ENCODE assay signal across 28 mouse cellular contexts in the genomic region with DNA sequence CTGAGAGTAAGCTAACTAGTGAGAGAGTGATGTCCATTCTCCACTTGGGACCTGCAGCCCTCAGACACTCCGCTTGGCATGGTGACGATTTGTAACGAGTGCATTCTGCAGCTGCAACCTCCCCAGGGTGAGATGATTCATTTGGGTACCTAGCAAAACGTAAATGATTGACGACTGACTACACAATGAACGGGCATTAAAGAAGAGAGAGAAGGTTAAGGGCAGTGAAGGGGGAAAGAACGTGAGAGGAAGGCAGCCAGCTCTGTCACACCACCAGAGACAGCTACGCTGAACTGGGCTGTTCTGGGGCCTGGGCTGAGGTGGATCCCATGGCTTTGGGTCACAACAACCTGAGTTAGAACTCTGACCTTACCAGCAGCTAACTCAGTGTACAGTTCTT.
DNase-seq lines count a peak whose midpoint lies in the region; ATAC-seq and TF ChIP-seq lines count a peak whose summit lies in the region.
"Had no signal": no experiment of that assay in that cellular context is flagged by ENCODE, and none has a peak within 500 bp of the region (broad histone marks: within the 10 kb centered on the region; RNA-seq: fewer than 3 reads in every experiment).

No protein-coding gene starts in this region.

- no peak for TF ChIP-seq POLR2A in heart, adult 2 months (IDR thresholded peaks at IDR 0.05; ENCODE audit: insufficient read depth, low read depth, low read length)

- H3K4me1 ChIP-seq in embryonic facial prominence, embryonic 12.5 days, result peaks cover 9% of the 10 kb centered on the region
- peaks cover 30% of the 10 kb centered on the region for H3K4me1 ChIP-seq in embryonic facial prominence, embryonic 10.5 days
- H3K4me1 ChIP-seq in heart, embryonic 11.5 days (ENCODE audit: control insufficient read depth, insufficient read depth, low read length), result peaks cover 59% of the 10 kb centered on the region
- peaks cover 18% of the 10 kb centered on the region for H3K4me1 ChIP-seq in heart, adult 2 months (ENCODE audit: control insufficient read depth, insufficient read depth, low read length)

- DNase-seq in embryonic facial prominence, embryonic 10.5 days (ENCODE audit: low spot score), result no peak
- DNase-seq in heart, adult 2 months, result no peak
- no peak for DNase-seq in layer of hippocampus, adult 2 months (ENCODE audit: low spot score in 2 of 2)
- no peak for DNase-seq in layer of hippocampus, postnatal 14 days (ENCODE audit: low spot score in 2 of 2)
- peak; percentile 25 for DNase-seq in NIH3T3 (ENCODE audit: low read depth)
- no peak for DNase-seq in left cerebral cortex, adult 18-20 months (ENCODE audit: low spot score in 2 of 2)
- DNase-seq: adrenal gland, postnatal 25 days; cerebellum, adult 11-12 months; cerebellum, adult 9-11 months; embryo, embryonic 11 days; kidney, adult 18-20 months; kidney, postnatal 36 days; layer of hippocampus, postnatal 36 days; liver, postnatal 0 days; lung, postnatal 36 days; right cerebral cortex, postnatal 4 days; thymus, adult 18-20 months; thymus, postnatal 36 days had no signal

- TF ChIP-seq CTCF in heart, adult 2 months (IDR thresholded peaks at IDR 0.05), result no peak
- no peak for TF ChIP-seq CTCF in layer of hippocampus, adult 2 months (conservative IDR thresholded peaks at IDR 0.05)

- intact Hi-C loops in heart, adult 2 months (cut with DNase I), result no loop called here

- H3K79me2 ChIP-seq in heart, adult 2 months (replicated peaks; ENCODE audit: control insufficient read depth, insufficient read depth, low read length), result no peaks in the 10 kb centered on the region

- peak overlapping the region; percentile 75; the same call in 1 of the 2 replicates for H3K27ac ChIP-seq in embryonic facial prominence, embryonic 12.5 days
- H3K27ac ChIP-seq in embryonic facial prominence, embryonic 10.5 days (replicated peaks), result no peak overlapping the region
- H3K27ac ChIP-seq in heart, embryonic 11.5 days (ENCODE audit: low read depth, low read length), result peak overlapping the region; percentile 15; the same call in 1 of the 2 replicates
- H3K27ac ChIP-seq in heart, adult 2 months, result no peak overlapping the region
- peak overlapping the region; percentile 91 for H3K27ac ChIP-seq in layer of hippocampus, adult 2 months
- H3K27ac ChIP-seq: forebrain, embryonic 13.5 days; midbrain, embryonic 13.5 days; stomach, postnatal 0 days had no signal

- no peak overlapping the region for H3K4me2 ChIP-seq in embryonic facial prominence, embryonic 12.5 days (replicated peaks)
- no peak overlapping the region for H3K4me2 ChIP-seq in heart, embryonic 11.5 days
- H3K4me2 ChIP-seq: forebrain, embryonic 13.5 days; kidney, embryonic 15.5 days; liver, embryonic 11.5 days; midbrain, embryonic 13.5 days; neural tube, embryonic 13.5 days had no signal

- H3K9ac ChIP-seq in embryonic facial prominence, embryonic 12.5 days, result no peak overlapping the region
- H3K9ac ChIP-seq in heart, embryonic 11.5 days (ENCODE audit: low read depth, low read length), result no peak overlapping the region
- no peak overlapping the region for H3K9ac ChIP-seq in heart, adult 2 months (ENCODE audit: low read depth, low read length)
- H3K9ac ChIP-seq: forebrain, embryonic 13.5 days; liver, postnatal 0 days; midbrain, embryonic 13.5 days; neural tube, embryonic 13.5 days had no signal

- no peak for ATAC-seq in embryonic facial prominence, embryonic 12.5 days (ENCODE audit: insufficient number of reproducible peaks, insufficient read depth, low FRiP score, low TSS enrichment)
- ATAC-seq in heart, embryonic 11.5 days (replicated peaks; ENCODE audit: insufficient number of reproducible peaks, low FRiP score, low TSS enrichment), result no peak
- ATAC-seq: forebrain, embryonic 13.5 days; hindbrain, embryonic 16.5 days; liver, postnatal 0 days; midbrain, embryonic 13.5 days had no signal

- H3K4me3 ChIP-seq in embryonic facial prominence, embryonic 12.5 days, result no peak overlapping the region
- no peak overlapping the region for H3K4me3 ChIP-seq in embryonic facial prominence, embryonic 10.5 days
- no peak overlapping the region for H3K4me3 ChIP-seq in heart, embryonic 11.5 days (ENCODE audit: low read depth, low read length)
- no peak overlapping the region for H3K4me3 ChIP-seq in heart, adult 2 months
- no peak overlapping the region for H3K4me3 ChIP-seq in layer of hippocampus, adult 2 months
- H3K4me3 ChIP-seq: erythroblast, embryonic 14.5 days; forebrain, embryonic 13.5 days; kidney, embryonic 15.5 days; midbrain, embryonic 13.5 days; neural tube, embryonic 13.5 days had no signal

- H3K36me3 ChIP-seq in embryonic facial prominence, embryonic 12.5 days, result 0 out of 2 replicates have a peak, but pooled peaks cover 3% of the 10 kb centered on the region
- H3K36me3 ChIP-seq in embryonic facial prominence, embryonic 10.5 days (replicated peaks), result no peaks in the 10 kb centered on the region
- H3K36me3 ChIP-seq in heart, embryonic 11.5 days (ENCODE audit: control insufficient read depth, insufficient read depth, low read length), result no peaks in the 10 kb centered on the region
- H3K36me3 ChIP-seq in heart, adult 2 months (ENCODE audit: control insufficient read depth, insufficient read depth, low read length), result no peaks in the 10 kb centered on the region
- H3K36me3 ChIP-seq: kidney, embryonic 15.5 days; midbrain, embryonic 13.5 days; neural tube, embryonic 13.5 days had no signal

- no peaks in the 10 kb centered on the region for H3K9me3 ChIP-seq in embryonic facial prominence, embryonic 12.5 days
- no peaks in the 10 kb centered on the region for H3K9me3 ChIP-seq in embryonic facial prominence, embryonic 10.5 days
- H3K9me3 ChIP-seq in heart, embryonic 11.5 days (replicated peaks; ENCODE audit: control insufficient read depth, low read length), result no peaks in the 10 kb centered on the region
- H3K9me3 ChIP-seq: forebrain, embryonic 13.5 days; kidney, embryonic 15.5 days; midbrain, embryonic 13.5 days; neural tube, embryonic 13.5 days had no signal

- no peaks in the 10 kb centered on the region for H3K27me3 ChIP-seq in embryonic facial prominence, embryonic 12.5 days
- H3K27me3 ChIP-seq in embryonic facial prominence, embryonic 10.5 days (replicated peaks; ENCODE audit: low read depth, poor library complexity, severe bottlenecking), result no peaks in the 10 kb centered on the region
- H3K27me3 ChIP-seq in heart, embryonic 11.5 days (ENCODE audit: control insufficient read depth, insufficient read depth, low read length), result no peaks in the 10 kb centered on the region
- no peaks in the 10 kb centered on the region for H3K27me3 ChIP-seq in heart, adult 2 months (ENCODE audit: control insufficient read depth, insufficient read depth, low read length)
- H3K27me3 ChIP-seq: forebrain, embryonic 13.5 days; kidney, embryonic 15.5 days; midbrain, embryonic 13.5 days; neural tube, embryonic 13.5 days had no signal

- WGBS in embryonic facial prominence, embryonic 12.5 days, result 78% methylated on average over 8 of the region's 8 CpGs
- 83% methylated on average over 8 of the region's 8 CpGs for WGBS in embryonic facial prominence, embryonic 10.5 days
- 77% methylated on average over 8 of the region's 8 CpGs for WGBS in heart, embryonic 11.5 days (ENCODE audit: insufficient replicate concordance)
- WGBS in heart, adult 2 months, result 89% methylated on average over 8 of the region's 8 CpGs

- no peak for TF ChIP-seq EP300 in heart, adult 2 months (IDR thresholded peaks at IDR 0.05; ENCODE audit: insufficient read depth, low read depth, low read length)

Comparison
In these comparisons a context has a peak if more than half of its experiments do, and no peak if none do; other contexts are left out.
1. H3K27ac ChIP-seq: peak in embryonic facial prominence, embryonic 12.5 days (single experiment), heart, embryonic 11.5 days (single experiment) and layer of hippocampus, adult 2 months (single experiment); none in embryonic facial prominence, embryonic 10.5 days (single experiment) and heart, adult 2 months (single experiment).